Mouse (Mus musculus): ENCODE results near the gene Inka2.

DNA sequence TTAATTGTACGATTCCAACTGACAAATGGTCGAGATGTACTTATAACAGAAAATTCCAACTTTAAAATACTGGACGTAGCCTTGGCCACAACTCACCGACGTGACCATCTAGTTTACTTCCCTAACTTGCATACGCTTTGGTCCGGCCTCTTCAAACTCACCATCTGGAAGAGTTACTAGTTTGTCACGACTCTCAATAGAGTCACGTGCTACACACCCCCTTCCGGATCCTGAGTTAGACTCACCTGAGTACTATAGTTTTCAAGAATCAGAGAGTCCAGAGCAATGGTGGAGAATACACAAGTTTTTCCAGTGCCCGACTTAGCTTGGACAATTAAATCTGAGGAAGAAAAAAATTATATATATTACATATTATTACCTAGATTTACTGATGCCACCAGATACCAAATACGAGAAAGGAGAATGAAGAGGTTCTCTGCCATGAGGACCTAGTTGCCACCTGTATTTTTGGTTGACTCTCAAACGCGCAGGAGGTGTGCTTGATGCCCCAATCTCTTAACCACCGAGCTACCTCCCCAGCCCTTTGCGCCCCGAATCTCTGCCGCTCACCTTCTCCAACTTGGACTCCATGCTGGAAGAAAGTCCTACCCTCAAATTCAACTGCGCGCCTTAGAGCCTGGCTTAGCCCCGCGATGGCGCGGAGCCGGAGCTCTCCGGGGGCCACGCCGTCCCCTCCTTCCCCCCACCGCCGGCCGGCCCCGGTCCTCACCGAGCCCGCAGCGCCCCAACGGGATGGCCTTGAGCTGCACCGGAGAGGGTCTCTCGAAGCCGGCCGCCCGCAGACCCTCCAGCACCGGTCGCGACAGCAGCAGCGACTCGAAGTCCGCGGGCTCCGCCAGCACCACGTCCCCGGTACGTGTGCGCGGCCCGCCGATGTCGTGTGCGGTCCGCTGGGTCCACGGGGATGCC is 17.7 kb upstream of the Inka2 start:
- TF ChIP-seq CTCF (IDR thresholded peaks at IDR 0.05; ENCODE audit: insufficient read depth, low read depth, low read length), result no peak
- no peak for TF ChIP-seq POLR2A (IDR thresholded peaks at IDR 0.05; ENCODE audit: insufficient read depth, low read depth, low read length)
